Mouse (Mus musculus) neural tube, embryonic 10.5 days (tissue): Measurements from ENCODE around the gene Ildr2.

Experiments used
- DNase-seq: peaks from one replicate; pipeline ENCODE4 v3.0.0-alpha.2; 2017; ENCODE audit warnings: low spot score; ENCODE audit errors: extremely low spot score

Gene Ildr2

GRCm38 (mm10) chr1:166253898-166254894, at the start of gene Ildr2:
TSS of gene Ildr2 (plus strand) at chr1:166254139.
- peak; percentile 70 for DNase-seq

GRCm38 (mm10) chr1:166204171-166204570, 49.8 kb upstream of the Ildr2 start:
- DNase-seq = no peak

GRCm38 (mm10) chr1:166205159-166205558, 48.8 kb upstream of the Ildr2 start:
- no peak for DNase-seq

GRCm38 (mm10) chr1:166209371-166209770, 44.6 kb upstream of the Ildr2 start:
- DNase-seq = no peak

GRCm38 (mm10) chr1:166214181-166214580, 39.8 kb upstream of the Ildr2 start:
- DNase-seq = no peak

- no peak for DNase-seq
Measured at GRCm38 (mm10) chr1:166238315-166238969, 15.5 kb upstream of the Ildr2 start, which contains the start of gene Mael. TSS of gene Mael (minus strand) at chr1:166238747.

GRCm38 (mm10) chr1:166244285-166244684, 9.7 kb upstream of the Ildr2 start:
- no peak for DNase-seq

GRCm38 (mm10) chr1:166255091-166255490, 1.2 kb downstream of the Ildr2 start:
- no peak for DNase-seq

GRCm38 (mm10) chr1:166255651-166256050, 1.7 kb downstream of the Ildr2 start:
- DNase-seq = peak; percentile 22

GRCm38 (mm10) chr1:166256302-166256701, 2.4 kb downstream of the Ildr2 start:
- DNase-seq = peak; percentile 21

- DNase-seq = no peak
Measured at GRCm38 (mm10) chr1:166256898-166257297, 3.0 kb downstream of the Ildr2 start.

GRCm38 (mm10) chr1:166259526-166259925, 5.6 kb downstream of the Ildr2 start:
- DNase-seq = no peak

GRCm38 (mm10) chr1:166266001-166266705, 12.2 kb downstream of the Ildr2 start:
- no peak for DNase-seq

- no peak for DNase-seq
Measured at GRCm38 (mm10) chr1:166266918-166267317, 13.0 kb downstream of the Ildr2 start.

- DNase-seq = no peak
Measured at GRCm38 (mm10) chr1:166268218-166268617, 14.3 kb downstream of the Ildr2 start.

- no peak for DNase-seq
Measured at GRCm38 (mm10) chr1:166278786-166279185, 24.8 kb downstream of the Ildr2 start.

- DNase-seq = peak; percentile 38
Measured at GRCm38 (mm10) chr1:166279580-166280206, 25.8 kb downstream of the Ildr2 start.

GRCm38 (mm10) chr1:166280566-166280965, 26.6 kb downstream of the Ildr2 start:
- DNase-seq = peak; percentile 59

- DNase-seq = no peak
Measured at GRCm38 (mm10) chr1:166281287-166281686, 27.3 kb downstream of the Ildr2 start.

- peak; percentile 34 for DNase-seq
Measured at GRCm38 (mm10) chr1:166281836-166282235, 27.9 kb downstream of the Ildr2 start.

GRCm38 (mm10) chr1:166282597-166283210, 28.8 kb downstream of the Ildr2 start:
- peak; percentile 97 for DNase-seq
